Mouse (Mus musculus): Measurements from ENCODE around the gene Mark2.

Mark2 gene

GRCm38 (mm10) chr19:7269290-7270044 is 72.2 kb downstream of the Mark2 start:
- intact Hi-C loops (cut with DNase I), result loop anchor here (10.0 kb wide), 1 partner anchor 145 kb away; the partner anchor contains the start of gene 2700081O15Rik

GRCm38 (mm10) chr19:7268722-7269090 is 73.0 kb downstream of the Mark2 start:
- intact Hi-C loops (cut with DNase I), result loop anchor here (10.0 kb wide), 1 partner anchor 146 kb away; the partner anchor contains the start of gene 2700081O15Rik

- intact Hi-C loops (cut with DNase I), result loop anchor here (10.0 kb wide), 1 partner anchor 147 kb away; the partner anchor contains the start of gene 2700081O15Rik
Observed at GRCm38 (mm10) chr19:7267781-7268721, 73.6 kb downstream of the Mark2 start.

GRCm38 (mm10) chr19:7267091-7267741 is 74.4 kb downstream of the Mark2 start, which contains the start of gene Rcor2:
Gene Rcor2, plus strand, starts transcription at chr19:7267325.
- intact Hi-C loops (cut with DNase I), result loop anchor here (10.0 kb wide), 1 partner anchor 148 kb away; the partner anchor contains the start of gene 2700081O15Rik

GRCm38 (mm10) chr19:7266421-7266831 is 75.2 kb downstream of the Mark2 start:
- intact Hi-C loops (cut with DNase I), result loop anchor here (10.0 kb wide), 1 partner anchor 148 kb away; the partner anchor contains the start of gene 2700081O15Rik

GRCm38 (mm10) chr19:7265478-7266191 is 76.0 kb downstream of the Mark2 start:
- intact Hi-C loops (cut with DNase I), result loop anchor here (10.0 kb wide), 1 partner anchor 149 kb away; the partner anchor contains the start of gene 2700081O15Rik

GRCm38 (mm10) chr19:7264766-7265331 is 76.8 kb downstream of the Mark2 start:
- intact Hi-C loops (cut with DNase I), result loop anchor here (10.0 kb wide), 1 partner anchor 150 kb away; the partner anchor contains the start of gene 2700081O15Rik

GRCm38 (mm10) chr19:7264088-7264765 is 77.4 kb downstream of the Mark2 start:
- intact Hi-C loops (cut with DNase I), result loop anchor here (10.0 kb wide), 1 partner anchor 151 kb away; the partner anchor contains the start of gene 2700081O15Rik

GRCm38 (mm10) chr19:7262592-7262991 is 79.1 kb downstream of the Mark2 start:
- intact Hi-C loops (cut with DNase I), result loop anchor here (10.0 kb wide), 1 partner anchor 152 kb away; the partner anchor contains the start of gene 2700081O15Rik

GRCm38 (mm10) chr19:7261964-7262363 is 79.7 kb downstream of the Mark2 start:
- intact Hi-C loops (cut with DNase I), result loop anchor here (10.0 kb wide), 1 partner anchor 153 kb away; the partner anchor contains the start of gene 2700081O15Rik

- intact Hi-C loops (cut with DNase I), result loop anchor here (10.0 kb wide), 1 partner anchor 153 kb away; the partner anchor contains the start of gene 2700081O15Rik
Observed at GRCm38 (mm10) chr19:7261476-7261875, 80.2 kb downstream of the Mark2 start.

- intact Hi-C loops (cut with DNase I), result no loop called here
Observed at GRCm38 (mm10) chr19:7257881-7258280, 83.8 kb downstream of the Mark2 start.

GRCm38 (mm10) chr19:7246021-7246420 is 95.6 kb downstream of the Mark2 start:
- intact Hi-C loops (cut with DNase I), result no loop called here

- intact Hi-C loops (cut with DNase I), result no loop called here
Observed at GRCm38 (mm10) chr19:7240782-7241690, 100.6 kb downstream of the Mark2 start, which contains the start of gene Naa40. Gene Naa40, minus strand, starts transcription at chr19:7241183.

GRCm38 (mm10) chr19:7240291-7240690 is 101.4 kb downstream of the Mark2 start:
- intact Hi-C loops (cut with DNase I), result no loop called here

- intact Hi-C loops (cut with DNase I), result loop anchor here (10.0 kb wide), 1 partner anchor 105 kb away; the partner anchor contains the start of gene Mark2
Observed at GRCm38 (mm10) chr19:7239574-7239973, 102.1 kb downstream of the Mark2 start.

- intact Hi-C loops (cut with DNase I), result loop anchor here (10.0 kb wide), 1 partner anchor 108 kb away; the partner anchor contains the start of gene Mark2
Observed at GRCm38 (mm10) chr19:7236742-7237141, 104.9 kb downstream of the Mark2 start.
